Mouse (Mus musculus) effector memory CD4-positive, alpha-beta T cell, adult 7 months (primary cell): Measurements from ENCODE around the gene Dpm1. TPM values are rescaled to one million over a fixed set of nuclear protein-coding genes. Genes with fewer than 3 reads are reported as not detected.

Source experiments
- polyA plus RNA-seq: library from polyadenylated mRNA; unstranded; fragments of 100-300 nt; shearing (Covaris generic); gene quantifications from one replicate; pipeline ENCODE4 v1.2.1, GENCODE M21; 2017

Dpm1 gene
- polyA plus RNA-seq = 104 TPM

DNA sequence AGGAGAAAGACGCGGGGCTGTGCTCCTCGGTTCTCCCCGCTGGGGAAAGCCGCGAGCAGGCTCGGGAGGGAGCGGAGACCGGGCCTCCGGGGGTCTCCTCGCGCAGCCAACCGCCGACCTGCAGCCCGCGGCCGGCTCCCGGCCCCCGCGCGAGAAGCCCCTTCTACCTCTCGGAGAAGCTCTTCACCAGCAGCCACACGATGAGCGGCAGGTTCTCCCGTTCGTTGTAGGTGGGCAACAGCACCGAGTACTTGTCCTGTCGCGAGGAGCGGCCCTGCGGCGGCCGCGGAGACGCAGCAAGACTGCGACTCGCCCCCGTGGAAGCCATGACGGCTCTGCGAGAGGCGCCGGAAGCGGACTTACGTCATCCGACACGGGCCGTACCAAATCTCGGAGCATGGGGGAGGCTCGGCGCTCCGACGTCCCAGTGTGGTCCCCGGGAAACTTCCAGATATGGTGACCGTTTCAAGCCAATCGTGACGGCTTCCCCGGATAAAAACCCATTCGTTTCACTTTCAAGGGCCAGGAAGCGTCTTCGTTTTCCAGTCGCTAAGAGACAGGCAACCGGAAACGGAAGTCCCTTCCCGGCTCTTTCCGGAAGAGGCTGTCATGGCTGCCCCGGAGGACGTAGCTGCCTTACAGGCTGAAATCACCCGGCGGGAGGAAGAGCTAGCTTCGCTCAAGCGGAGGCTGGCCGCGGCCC, at the start of gene Dpm1, which contains the start of the genes Gm20716 and Mocs3:
Dpm1 (minus strand) TSS at position 566 of the 703 bp plus-strand sequence.
Gm20716 (minus strand) TSS at position 339 of the 703 bp plus-strand sequence.
Mocs3 (plus strand) TSS at position 597 of the 703 bp plus-strand sequence.

GRCm38 (mm10) chr2:168206725-168207644, 23.4 kb downstream of the Dpm1 start, which contains the start of gene Adnp:
Gene Adnp, minus strand, starts transcription at chr2:168207112.

Other genes with a start within 250 kb of the Dpm1 start
- gene Ripor3, start 220.0 kb downstream of the Dpm1 start, polyA plus RNA-seq = 1.4 TPM
- gene Pard6b, start 149.6 kb downstream of the Dpm1 start, polyA plus RNA-seq = 2.0 TPM
- gene Adnp, start 23.5 kb downstream of the Dpm1 start, polyA plus RNA-seq = 12.1 TPM
- gene Gm20716, start 227 bp downstream of the Dpm1 start, polyA plus RNA-seq = 18.9 TPM
- gene Mocs3, start within 50 bp of the Dpm1 start, polyA plus RNA-seq = 8.2 TPM
- not detected for gene Kcng1, start 51.1 kb upstream of the Dpm1 start, polyA plus RNA-seq